ENCODE assay signal across 8 mouse cellular contexts in the genomic region with DNA sequence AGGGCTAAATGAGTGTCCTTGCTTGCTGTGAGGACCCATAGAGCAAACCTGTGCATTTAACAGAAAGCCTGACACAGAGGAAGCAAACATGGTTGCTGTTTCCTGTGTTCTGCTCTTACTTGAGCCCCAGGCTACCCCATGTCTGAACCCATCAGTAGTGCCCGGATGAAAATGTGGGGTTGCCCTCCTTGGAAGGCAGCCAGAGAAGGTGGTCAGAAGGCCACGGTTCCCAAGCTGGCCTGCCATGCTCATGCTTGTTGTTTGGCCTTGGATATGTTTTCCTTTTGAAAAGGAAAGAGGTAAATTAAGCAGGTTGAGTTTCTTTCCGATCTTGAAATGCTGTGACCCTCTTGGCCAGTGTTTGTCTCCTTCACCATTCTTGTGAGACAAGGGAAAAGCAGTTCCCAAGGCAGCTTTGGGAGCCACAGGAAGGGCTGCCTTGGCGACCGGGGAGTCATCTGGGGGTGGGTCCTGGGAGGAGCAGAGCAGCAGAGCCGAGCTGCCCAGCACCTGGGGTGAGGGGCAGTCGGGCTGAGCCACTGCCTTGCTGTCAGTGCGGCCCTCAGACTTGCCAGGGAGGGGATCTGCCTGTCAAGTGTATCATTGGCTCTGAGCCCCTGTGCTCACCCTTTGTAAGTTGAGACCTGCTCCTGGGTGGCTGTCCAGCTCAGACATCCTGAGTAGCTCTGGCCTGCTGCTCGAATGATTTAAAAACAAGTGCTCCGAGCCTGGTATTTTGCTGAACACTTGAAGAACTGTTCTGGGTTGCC. TPM values are rescaled to one million over a fixed set of nuclear protein-coding genes. Genes with fewer than 3 reads are reported as not detected.
DNase-seq lines count a peak whose midpoint lies in the region; ATAC-seq and TF ChIP-seq lines count a peak whose summit lies in the region.

No protein-coding gene starts in this region.

- TF ChIP-seq CTCF in hindbrain, postnatal 0 days (IDR thresholded peaks at IDR 0.05; ENCODE audit: low read depth) = no peak
- TF ChIP-seq CTCF in midbrain, postnatal 0 days (IDR thresholded peaks at IDR 0.05) = no peak

- H3K9me3 ChIP-seq in megakaryocyte, embryonic 14.5 days = no peaks in the 10 kb centered on the region
- no peaks in the 10 kb centered on the region for H3K9me3 ChIP-seq in embryonic facial prominence, embryonic 10.5 days
- H3K9me3 ChIP-seq in hindbrain, postnatal 0 days (ENCODE audit: low read length) = no peaks in the 10 kb centered on the region
- no peaks in the 10 kb centered on the region for H3K9me3 ChIP-seq in midbrain, postnatal 0 days (ENCODE audit: low read length)

- no peaks in the 10 kb centered on the region for H3K27me3 ChIP-seq in megakaryocyte, embryonic 14.5 days (replicated peaks)
- H3K27me3 ChIP-seq in embryonic facial prominence, embryonic 10.5 days (replicated peaks; ENCODE audit: low read depth, poor library complexity, severe bottlenecking) = no peaks in the 10 kb centered on the region
- H3K27me3 ChIP-seq in hindbrain, postnatal 0 days (ENCODE audit: insufficient read depth, low read length) = no peaks in the 10 kb centered on the region
- no peaks in the 10 kb centered on the region for H3K27me3 ChIP-seq in midbrain, postnatal 0 days (ENCODE audit: insufficient read depth, low read length)

- no peak for ATAC-seq in megakaryocyte, adult 5-6 weeks (ENCODE audit: poor library complexity, severe bottlenecking)
- peak; percentile 79 for ATAC-seq in hindbrain, postnatal 0 days
- ATAC-seq in midbrain, postnatal 0 days (ENCODE audit: low FRiP score) = peak; percentile 70

- peaks cover 83% of the 10 kb centered on the region for H3K36me3 ChIP-seq in megakaryocyte, embryonic 14.5 days (replicated peaks; ENCODE audit: low read length)
- peaks cover 65% of the 10 kb centered on the region for H3K36me3 ChIP-seq in embryonic facial prominence, embryonic 10.5 days (replicated peaks)
- H3K36me3 ChIP-seq in hindbrain, postnatal 0 days (ENCODE audit: insufficient read depth, low read length) = peaks cover 11% of the 10 kb centered on the region
- peaks cover 13% of the 10 kb centered on the region; the same call in 1 of the 2 replicates for H3K36me3 ChIP-seq in midbrain, postnatal 0 days (ENCODE audit: insufficient read depth, low read length)

- peak overlapping the region; percentile 75 for H3K4me3 ChIP-seq in megakaryocyte, embryonic 14.5 days (replicated peaks)
- H3K4me3 ChIP-seq in embryonic facial prominence, embryonic 10.5 days = no peak overlapping the region
- no peak overlapping the region for H3K4me3 ChIP-seq in hindbrain, postnatal 0 days (ENCODE audit: low read length)
- H3K4me3 ChIP-seq in midbrain, postnatal 0 days (ENCODE audit: low read depth, low read length) = no peak overlapping the region

- H3K4me2 ChIP-seq in hindbrain, postnatal 0 days (ENCODE audit: low read depth, low read length) = no peak overlapping the region
- H3K4me2 ChIP-seq in midbrain, postnatal 0 days (ENCODE audit: low read depth, low read length, poor library complexity, severe bottlenecking) = no peak overlapping the region

- peak; percentile 59 for DNase-seq in embryonic facial prominence, embryonic 10.5 days (ENCODE audit: low spot score)
- DNase-seq in hindbrain, postnatal 0 days (ENCODE audit: low spot score) = peak; percentile 74
- DNase-seq in midbrain, postnatal 0 days (ENCODE audit: low spot score) = peak; percentile 71
- DNase-seq in spleen, postnatal 36 days (ENCODE audit: low spot score in 2 of 2) = no peak
- DNase-seq in testis, postnatal 14 days (ENCODE audit: low spot score) = no peak
- DNase-seq in spleen, postnatal 10 days (ENCODE audit: low spot score in 2 of 2) = no peak

- peak overlapping the region; percentile 9; the same call in 1 of the 2 replicates for H3K9ac ChIP-seq in hindbrain, postnatal 0 days (replicated peaks; ENCODE audit: low read length)
- H3K9ac ChIP-seq in midbrain, postnatal 0 days (replicated peaks; ENCODE audit: low read length, poor library complexity, severe bottlenecking) = 0 out of 2 replicates have a peak overlapping the region, but pooled peaks have one; percentile 24

- 20% methylated on average over 10 of the region's 10 CpGs for WGBS in embryonic facial prominence, embryonic 10.5 days
- 14% methylated on average over 10 of the region's 10 CpGs for WGBS in hindbrain, postnatal 0 days
- WGBS in midbrain, postnatal 0 days = 12% methylated on average over 10 of the region's 10 CpGs

- H3K27ac ChIP-seq in embryonic facial prominence, embryonic 10.5 days (replicated peaks) = peak overlapping the region; percentile 66
- peak overlapping the region; percentile 86 for H3K27ac ChIP-seq in hindbrain, postnatal 0 days
- peak overlapping the region; percentile 82 for H3K27ac ChIP-seq in midbrain, postnatal 0 days (ENCODE audit: low read depth, low read length)

- H3K4me1 ChIP-seq in megakaryocyte, embryonic 14.5 days = peaks cover 99% of the 10 kb centered on the region
- H3K4me1 ChIP-seq in embryonic facial prominence, embryonic 10.5 days = peaks cover 42% of the 10 kb centered on the region
- peaks cover 13% of the 10 kb centered on the region for H3K4me1 ChIP-seq in hindbrain, postnatal 0 days (ENCODE audit: insufficient read depth, low read length)
- H3K4me1 ChIP-seq in midbrain, postnatal 0 days (ENCODE audit: insufficient read depth, low read length) = peaks cover 10% of the 10 kb centered on the region

RNA-seq across cellular contexts. Expression of gene Trim8, which starts 30.0 kb away (rescaled TPM):
- 207 and 435 TPM in 2 replicates for polyA plus RNA-seq in megakaryocyte, embryonic 14.5 days (2012; ENCODE audit: insufficient read depth, low replicate concordance)
- total RNA-seq in megakaryocyte, adult 5-6 weeks (2015) = 14.1 and 18.2 TPM in 2 replicates
- 18.0 and 20.1 TPM in 2 replicates for total RNA-seq in megakaryocyte, adult 5-6 weeks (2017)
- 19.5 and 20.9 TPM in 2 replicates for polyA plus RNA-seq in embryonic facial prominence, embryonic 10.5 days (2016; fragmentation: Nextera tagmentation; extraction: Ambion mirVana)
- total RNA-seq in hindbrain, postnatal 0 days (2014; rRNA removed) = 108 and 115 TPM in 2 replicates
- polyA plus RNA-seq in hindbrain, postnatal 0 days (2015; fragmentation: Nextera tagmentation; extraction: Ambion mirVana) = 28.8 and 29.7 TPM in 2 replicates
- 96.6 and 103 TPM in 2 replicates for total RNA-seq in midbrain, postnatal 0 days (2014; rRNA removed)
- polyA plus RNA-seq in midbrain, postnatal 0 days (2015; fragmentation: Nextera tagmentation; extraction: Ambion mirVana) = 27.8 and 30.4 TPM in 2 replicates

Comparison
In these comparisons a context has a peak if more than half of its experiments do, and no peak if none do; other contexts are left out.
1. DNase-seq: peak in embryonic facial prominence, embryonic 10.5 days (single experiment), hindbrain, postnatal 0 days (single experiment) and midbrain, postnatal 0 days (single experiment); none in spleen, postnatal 36 days (0 of 2), testis, postnatal 14 days (single experiment) and spleen, postnatal 10 days (0 of 2).
2. Peak in every context shown above with its lines, with median percentiles within 50 percentile points of each other: H3K27ac ChIP-seq.